Mouse (Mus musculus) MEL (cell line): Measurements from ENCODE around the gene Pigb. TPM values are rescaled to one million over a fixed set of nuclear protein-coding genes. Genes with fewer than 3 reads are reported as not detected.

ENCODE experiments used
- DNase-seq: peaks from one replicate; pipeline ENCODE4 v3.0.0; 2011; ENCODE audit warnings: low read depth, low spot score
- H3K27ac ChIP-seq: 2 replicates; pipeline ENCODE4 v1.5.1; 2012; ENCODE audit warnings: low read depth, mild to moderate bottlenecking, control low read depth, low read length, moderate library complexity; ENCODE audit not compliant: control insufficient read depth
- H3K27me3 ChIP-seq, 2 experiments: fragments of 150-350 bp in 1 of 2; sonication (generic) in 1 of 2; 2 replicates each; pipeline ENCODE4 v1.6.1; 2012; ENCODE audit warnings: low read length in 2 of 2, mild to moderate bottlenecking in 2 of 2, improper control_type of control experiment in 1 of 2, moderate library complexity in 1 of 2; ENCODE audit not compliant: insufficient read depth in 2 of 2, control insufficient read depth in 1 of 2
- H3K36me3 ChIP-seq, 2 experiments: 2 replicates each; pipeline ENCODE4 v1.6.1; 2012 to 2014; ENCODE audit warnings: low read length in 2 of 2, improper control_type of control experiment in 1 of 2, inconsistent platforms in 1 of 2, mild to moderate bottlenecking in 1 of 2; ENCODE audit not compliant: insufficient read depth in 2 of 2, control insufficient read depth in 1 of 2
- H3K4me1 ChIP-seq, 2 experiments: fragments of 150-350 bp in 1 of 2; sonication (generic) in 1 of 2; 2 replicates each; pipeline ENCODE4 v1.6.1; 2012; ENCODE audit warnings: low read length in 2 of 2, improper control_type of control experiment in 1 of 2, mild to moderate bottlenecking in 1 of 2; ENCODE audit not compliant: insufficient read depth in 2 of 2, control insufficient read depth in 1 of 2
- H3K4me3 ChIP-seq, 2 experiments: fragments of 150-350 bp in 1 of 2; sonication (generic) in 1 of 2; 2 replicates each; pipeline ENCODE4 v1.5.1; 2012; ENCODE audit warnings: low read depth in 2 of 2, low read length in 2 of 2, mild to moderate bottlenecking in 2 of 2, moderate library complexity in 2 of 2, control low read depth in 1 of 2, improper control_type of control experiment in 1 of 2; ENCODE audit not compliant: control insufficient read depth in 1 of 2, insufficient read depth in 1 of 2
- H3K79me2 ChIP-seq: 2 replicates; pipeline ENCODE4 v1.6.1; 2012; ENCODE audit warnings: mild to moderate bottlenecking, low read length, moderate library complexity; ENCODE audit not compliant: control insufficient read depth, poor library complexity, insufficient read depth
- H3K9ac ChIP-seq: 2 replicates; pipeline ENCODE4 v1.6.1; 2012; ENCODE audit warnings: low read depth, mild to moderate bottlenecking, control low read depth, low read length, moderate library complexity; ENCODE audit not compliant: control insufficient read depth, poor library complexity, severe bottlenecking
- H3K9me3 ChIP-seq: fragments of 150-350 bp; sonication (generic); replicated peaks from 2 replicates; pipeline ENCODE4 v1.6.1; 2012; ENCODE audit warnings: mild to moderate bottlenecking, low read length, improper control_type of control experiment, moderate library complexity; ENCODE audit not compliant: insufficient read depth
- BHLHE40 ChIP-seq: IDR thresholded peaks from 2 replicates; pipeline ENCODE4 v1.6.1; 2012; ENCODE audit warnings: low read depth, mild to moderate bottlenecking, inconsistent platforms, low read length, improper control_type of control experiment, borderline replicate concordance
- CHD1 ChIP-seq: IDR thresholded peaks from 2 replicates; pipeline ENCODE4 v1.6.1; 2012; ENCODE audit warnings: low read depth, mild to moderate bottlenecking, inconsistent platforms, low read length, improper control_type of control experiment
- CHD2 ChIP-seq: IDR thresholded peaks from 2 replicates; pipeline ENCODE4 v1.6.1; 2011; ENCODE audit warnings: low read length, improper control_type of control experiment
- CTCF ChIP-seq, 3 experiments: IDR thresholded peaks in 2 of 3; conservative IDR thresholded peaks in 1 of 3; 2 replicates each; pipeline ENCODE4 v1.5.1; 2011 to 2012; ENCODE audit warnings: low read length in 3 of 3, low read depth in 2 of 3, mild to moderate bottlenecking in 2 of 3, improper control_type of control experiment in 1 of 3, inconsistent platforms in 1 of 3, mixed read lengths in 1 of 3, moderate library complexity in 1 of 3; ENCODE audit not compliant: control insufficient read depth in 1 of 3, insufficient read depth in 1 of 3, poor library complexity in 1 of 3, severe bottlenecking in 1 of 3
- E2F4 ChIP-seq: IDR thresholded peaks from 2 replicates; pipeline ENCODE4 v1.6.1; 2011; ENCODE audit warnings: low read depth, low read length, improper control_type of control experiment, borderline replicate concordance
- ELF1 ChIP-seq: IDR thresholded peaks from 2 replicates; pipeline ENCODE4 v1.6.1; 2014; ENCODE audit warnings: low read depth, mild to moderate bottlenecking, inconsistent platforms, low read length, improper control_type of control experiment, moderate library complexity
- ETS1 ChIP-seq: IDR thresholded peaks from 2 replicates; pipeline ENCODE4 v1.6.1; 2012; ENCODE audit warnings: low read depth, mild to moderate bottlenecking, inconsistent platforms, low read length, improper control_type of control experiment, moderate library complexity
- GABPA ChIP-seq: IDR thresholded peaks from 2 replicates; pipeline ENCODE4 v1.6.1; 2012; ENCODE audit warnings: low read depth, mild to moderate bottlenecking, inconsistent platforms, low read length, improper control_type of control experiment, moderate library complexity
- JUND ChIP-seq: IDR thresholded peaks from 2 replicates; pipeline ENCODE4 v1.6.1; 2011; ENCODE audit warnings: low read depth, mild to moderate bottlenecking, improper control_type of control experiment, low read length
- KAT2A ChIP-seq: conservative IDR thresholded peaks from 2 replicates; pipeline ENCODE4 v1.6.1; 2012; ENCODE audit warnings: low read depth, low read length, improper control_type of control experiment, inconsistent platforms
- MAFK ChIP-seq: IDR thresholded peaks from 2 replicates; pipeline ENCODE4 v1.6.1; 2011; ENCODE audit warnings: low read depth, mild to moderate bottlenecking, low read length, improper control_type of control experiment, borderline replicate concordance
- MAX ChIP-seq: IDR thresholded peaks from 2 replicates; pipeline ENCODE4 v1.6.1; 2011; ENCODE audit warnings: low read length, improper control_type of control experiment
- MEF2A ChIP-seq: IDR thresholded peaks from 2 replicates; pipeline ENCODE4 v1.6.1; 2014; ENCODE audit warnings: low read depth, mild to moderate bottlenecking, inconsistent platforms, low read length, improper control_type of control experiment; ENCODE audit not compliant: poor library complexity, insufficient replicate concordance, severe bottlenecking; ENCODE audit errors: extremely low read depth
- MXI1 ChIP-seq: IDR thresholded peaks from 2 replicates; pipeline ENCODE4 v1.6.1; 2011; ENCODE audit warnings: mild to moderate bottlenecking, low read depth, low read length, improper control_type of control experiment
- MYC ChIP-seq: IDR thresholded peaks from 2 replicates; pipeline ENCODE4 v1.6.1; 2011; ENCODE audit warnings: low read depth, mild to moderate bottlenecking, low read length, improper control_type of control experiment, moderate library complexity
- NELFE ChIP-seq: IDR thresholded peaks from 2 replicates; pipeline ENCODE4 v1.6.1; 2011; ENCODE audit warnings: low read depth, low read length, improper control_type of control experiment
- NRF1 ChIP-seq: IDR thresholded peaks from 2 replicates; pipeline ENCODE4 v1.6.1; 2014; ENCODE audit warnings: low read depth, mild to moderate bottlenecking, inconsistent platforms, low read length, improper control_type of control experiment, moderate library complexity; ENCODE audit not compliant: poor library complexity, insufficient read depth, severe bottlenecking
- POLR2A ChIP-seq, 2 experiments: IDR thresholded peaks; 2 replicates each; pipeline ENCODE4 v1.6.1; 2011 to 2012; ENCODE audit warnings: low read length in 2 of 2, mild to moderate bottlenecking in 2 of 2, control low read depth in 1 of 2, improper control_type of control experiment in 1 of 2, low read depth in 1 of 2, moderate library complexity in 1 of 2; ENCODE audit not compliant: control insufficient read depth in 1 of 2, insufficient read depth in 1 of 2, poor library complexity in 1 of 2
- POLR2AphosphoS2 ChIP-seq: IDR thresholded peaks from 2 replicates; pipeline ENCODE4 v1.6.1; 2011; ENCODE audit warnings: low read length, improper control_type of control experiment
- RAD21 ChIP-seq: IDR thresholded peaks from 2 replicates; pipeline ENCODE4 v1.6.1; 2011; ENCODE audit warnings: mild to moderate bottlenecking, low read depth, low read length, improper control_type of control experiment
- SIN3A ChIP-seq: IDR thresholded peaks from 2 replicates; pipeline ENCODE4 v1.6.1; 2012; ENCODE audit warnings: low read length, improper control_type of control experiment, inconsistent platforms
- SMC3 ChIP-seq: IDR thresholded peaks from 2 replicates; pipeline ENCODE4 v1.6.1; 2011; ENCODE audit warnings: low read depth, low read length, improper control_type of control experiment
- TAL1 ChIP-seq: IDR thresholded peaks from 2 replicates; pipeline ENCODE4 v1.6.1; 2012; ENCODE audit warnings: mild to moderate bottlenecking, inconsistent platforms, low read length, moderate library complexity, mixed read lengths
- TBP ChIP-seq: IDR thresholded peaks from 2 replicates; pipeline ENCODE4 v1.8.0; 2011; ENCODE audit warnings: low read depth, low read length, improper control_type of control experiment
- TCF12 ChIP-seq: IDR thresholded peaks from 2 replicates; pipeline ENCODE4 v1.6.1; 2014; ENCODE audit warnings: low read depth, mild to moderate bottlenecking, inconsistent platforms, low read length, improper control_type of control experiment, moderate library complexity
- USF1 ChIP-seq: IDR thresholded peaks from 2 replicates; pipeline ENCODE4 v1.6.1; 2014; ENCODE audit warnings: low read depth, mild to moderate bottlenecking, inconsistent platforms, low read length, improper control_type of control experiment, moderate library complexity
- ZC3H11A ChIP-seq: IDR thresholded peaks from 2 replicates; pipeline ENCODE4 v1.6.1; 2012; ENCODE audit warnings: low read depth, mild to moderate bottlenecking, inconsistent platforms, low read length, improper control_type of control experiment
- ZKSCAN1 ChIP-seq: IDR thresholded peaks from 2 replicates; pipeline ENCODE4 v1.6.1; 2012; ENCODE audit warnings: low read depth, mild to moderate bottlenecking, inconsistent platforms, low read length, improper control_type of control experiment, moderate library complexity
- ZMIZ1 ChIP-seq: IDR thresholded peaks from 2 replicates; pipeline ENCODE4 v1.6.1; 2012; ENCODE audit warnings: low read depth, mild to moderate bottlenecking, inconsistent platforms, low read length, improper control_type of control experiment, moderate library complexity
- polyA plus RNA-seq, 2 experiments: library from polyadenylated mRNA; stranded (reverse) in 1 of 2; unstranded in 1 of 2; fragments of >175 nt in 1 of 2; fragments of >200 nt in 1 of 2; gene quantifications; 2 replicates each; pipeline versions ENCODE4 v1.2.1 to v1.2.4; 2012; ENCODE audit warnings: low replicate concordance in 2 of 2, low read depth in 1 of 2; ENCODE audit not compliant: insufficient read length in 2 of 2, insufficient read depth in 1 of 2, missing spikeins in 1 of 2
- total RNA-seq: library from RNA; depleted of rRNA; stranded (reverse); fragments of 300-350 nt; gene quantifications from 2 replicates; pipeline ENCODE4 v1.2.3, GENCODE M21; 2012

Gene Pigb
- total and polyA plus RNA-seq, 3 experiments: 3.7 to 12.0 TPM; not detected in 1

DNA sequence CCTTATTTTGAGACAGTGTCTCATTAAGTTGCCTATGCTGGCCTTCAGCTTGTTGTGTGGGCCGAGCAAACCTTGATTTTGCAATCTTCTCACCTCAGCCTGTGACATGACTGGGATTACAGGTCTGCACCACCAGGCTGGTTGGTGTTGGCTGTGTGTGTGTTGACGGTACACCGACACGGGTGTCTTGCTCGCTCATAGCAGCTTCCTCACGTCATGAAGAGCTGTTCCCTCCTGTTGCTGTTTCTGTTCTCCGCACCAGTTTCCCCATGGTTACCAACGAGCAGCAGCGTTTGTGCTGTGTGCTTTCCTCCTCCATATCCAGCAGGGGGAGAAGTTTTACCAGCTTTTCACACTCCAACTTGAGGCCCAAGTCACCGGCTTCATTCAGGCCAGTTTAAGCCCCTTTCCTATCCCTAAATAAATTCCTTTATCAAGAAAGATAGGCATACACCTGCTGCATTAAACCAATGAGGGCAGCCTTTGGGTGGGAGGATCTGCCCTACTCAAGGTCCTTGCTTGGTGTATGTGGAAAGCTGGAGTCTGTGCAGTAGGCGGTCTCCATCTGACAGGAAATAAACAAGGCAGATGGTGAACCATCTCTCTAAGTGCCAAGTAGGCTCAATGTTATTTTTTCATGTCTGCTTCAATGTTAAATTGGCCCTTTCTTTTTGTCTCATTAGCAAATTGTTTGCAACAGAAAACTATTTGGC lies 71.7 kb downstream of the Pigb start:
- Histone ChIP-seq H3K4me3 (no peak overlapping the region), H3K9me3 (no peaks in the 10 kb centered on the region), H3K4me1 (no peaks in the 10 kb centered on the region), H3K36me3 (no peaks in the 10 kb centered on the region), H3K27me3 (no peaks in the 10 kb centered on the region)
- peak; percentile 52 for DNase-seq
- peak; percentile 18 to 67 (median 46); a peak in 5 of 6 replicates for TF ChIP-seq CTCF (IDR thresholded peaks at IDR 0.05 in 2 of 3, conservative IDR thresholded peaks at IDR 0.05 in 1 of 3; ENCODE audit: control insufficient read depth in 1 of 3, insufficient read depth in 1 of 3, low read depth in 2 of 3, low read length in 3 of 3, poor library complexity in 1 of 3, severe bottlenecking in 1 of 3)
- TF ChIP-seq JUND: no peak
- TF ChIP-seq RAD21: peak; percentile 69
- peak; percentile 63 for TF ChIP-seq SMC3
- TF ChIP-seq GABPA: no peak
- TF ChIP-seq ZC3H11A: peak; percentile 22; the same call in 1 of the 2 replicates
- no peak for TF ChIP-seq MAX
- TF ChIP-seq, all 39 proteins: peak for 4
- Histone ChIP-seq H3K79me2 (no peaks in the 10 kb centered on the region), H3K27ac (no peak overlapping the region), H3K9ac (no peak overlapping the region)

DNA sequence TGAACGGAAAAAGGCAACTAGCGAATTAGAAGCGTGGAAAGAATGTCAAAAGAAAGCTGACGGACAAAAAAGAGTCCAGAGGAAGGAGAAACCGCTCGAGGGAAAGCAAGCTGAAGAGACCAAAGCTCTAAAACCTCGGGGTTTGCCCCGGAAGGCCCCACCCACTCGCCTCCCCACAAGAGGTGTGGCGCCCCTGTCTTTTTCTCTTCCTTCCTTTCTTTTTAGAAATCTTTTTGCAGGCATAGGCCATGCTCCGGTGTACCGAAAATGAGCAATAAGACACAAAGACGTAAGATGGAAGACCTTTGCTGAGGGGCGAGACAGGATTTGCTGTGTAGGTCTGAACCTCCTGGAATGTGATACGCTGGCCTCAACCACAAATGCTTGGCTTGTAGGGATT lies 78.2 kb downstream of the Pigb start:
- H3K4me3 ChIP-seq: peak overlapping the region; percentile 77 to 90
- peak overlapping the region; percentile 75 for H3K9ac ChIP-seq
- TF ChIP-seq E2F4 (no peak), ZC3H11A (no peak), ELF1 (peak; percentile 15; the same call in 1 of the 2 replicates), TBP (peak; percentile 51), MAFK (no peak), ZKSCAN1 (no peak), ZMIZ1 (no peak), JUND (no peak), POLR2AphosphoS2 (no peak), NRF1 (no peak), CHD1 (no peak), CHD2 (no peak), MXI1 (peak; percentile 42; the same call in 1 of the 2 replicates), SIN3A (peak; percentile 24; the same call in 1 of the 2 replicates), TAL1 (no peak), MAX (no peak), USF1 (no peak), POLR2A (IDR thresholded peaks at IDR 0.05; ENCODE audit: control insufficient read depth in 1 of 2, insufficient read depth in 1 of 2, low read depth in 1 of 2, low read length in 2 of 2, poor library complexity in 1 of 2) (peak in 1 of 2 experiments; percentile 61; a peak in 2 of 4 replicates), NELFE (peak; percentile 39), MEF2A (no peak), TCF12 (0 out of 2 replicates have a peak, but pooled peaks have one; percentile 36), ETS1 (0 out of 2 replicates have a peak, but pooled peaks have one; percentile 28), CTCF (IDR thresholded peaks at IDR 0.05 in 2 of 3, conservative IDR thresholded peaks at IDR 0.05 in 1 of 3; ENCODE audit: control insufficient read depth in 1 of 3, insufficient read depth in 1 of 3, low read depth in 2 of 3, low read length in 3 of 3, poor library complexity in 1 of 3, severe bottlenecking in 1 of 3) (no peak), SMC3 (no peak), BHLHE40 (no peak), GABPA (no peak), MYC (no peak), KAT2A (no peak; the same call in 1 of the 2 replicates)

More for the DNA sequence above, 78.2 kb downstream of the Pigb start:
- Histone ChIP-seq H3K27ac (peak overlapping the region; percentile 56), H3K79me2 (no peaks in the 10 kb centered on the region; the same call in 1 of the 2 replicates), H3K9me3 (no peaks in the 10 kb centered on the region), H3K36me3 (peaks cover 0 to 4% of the 10 kb centered on the region in 2 experiments; a peak in 2 of 4 replicates), H3K4me1 (peaks cover 2 to 11% of the 10 kb centered on the region in 2 experiments; a peak in 3 of 4 replicates), H3K27me3 (no peaks in the 10 kb centered on the region)
- DNase-seq: peak; percentile 79
